Mouse (Mus musculus) brain, embryonic 14.5 days (tissue): ENCODE results near the gene Uchl3.

Source experiments
- CTCF ChIP-seq: fragments of 200-500 bp; IDR thresholded peaks from 2 replicates; pipeline ENCODE4 v1.5.1; 2012; ENCODE audit warnings: inconsistent platforms, mild to moderate bottlenecking, moderate library complexity, borderline replicate concordance; ENCODE audit not compliant: insufficient read depth, insufficient read length; ENCODE audit errors: extremely low read depth
- POLR2A ChIP-seq: fragments of 200-500 bp; IDR thresholded peaks from 2 replicates; pipeline ENCODE4 v1.6.1; 2012; ENCODE audit warnings: mild to moderate bottlenecking, inconsistent platforms, borderline replicate concordance; ENCODE audit not compliant: poor library complexity, insufficient read depth, insufficient read length, severe bottlenecking; ENCODE audit errors: extremely low read depth

DNA sequence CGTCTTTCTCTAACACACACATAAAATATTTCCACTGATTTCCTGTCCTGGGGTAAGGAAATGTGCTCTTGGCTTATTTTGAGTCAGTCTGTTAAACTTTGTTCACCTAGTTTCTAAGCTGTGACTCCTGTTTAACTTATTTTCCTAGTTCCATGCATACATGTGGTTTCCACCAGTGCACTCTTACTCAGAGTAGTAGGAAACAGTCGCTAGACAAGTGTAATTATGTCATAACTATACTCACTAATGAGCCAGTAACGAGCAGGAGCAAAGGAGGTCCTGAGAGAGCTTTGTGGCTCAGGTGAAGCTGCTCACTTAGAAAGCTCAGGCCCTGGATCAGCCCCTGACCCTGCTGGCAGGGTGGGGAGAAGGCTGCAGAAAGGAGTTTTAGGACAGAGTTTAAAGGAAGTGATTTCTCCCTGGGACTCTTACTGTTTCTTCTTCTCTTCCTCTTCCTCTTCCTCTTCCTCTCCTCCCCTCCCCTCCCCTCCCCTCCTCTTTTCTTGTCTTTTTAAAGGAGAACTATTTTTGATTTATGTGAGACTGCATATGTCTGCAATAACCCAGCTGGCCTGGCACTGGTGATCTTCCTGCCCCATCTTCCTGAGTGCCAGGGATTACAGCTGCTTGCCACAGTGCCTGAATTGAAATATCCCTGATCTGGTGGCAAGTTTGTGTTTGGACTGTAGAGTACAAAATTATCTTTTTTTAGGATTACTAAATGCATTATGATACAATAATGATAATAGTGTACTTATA, 8.1 kb downstream of the Uchl3 start:
- TF ChIP-seq CTCF, result no peak
- no peak for TF ChIP-seq POLR2A
